Mouse (Mus musculus) ovary, postnatal 36 days (tissue): ENCODE measurements at regions not wholly inside any gene's neighbourhood (a gene's known extent, or its start where the extent isn't known, plus 50 kb on each side); places are given as distances from the start of the nearest gene placed in this dataset.

ENCODE experiments used
- DNase-seq: peaks from one replicate; pipeline ENCODE4 v3.0.0; 2022; ENCODE audit warnings: low spot score, mixed read lengths

DNA sequence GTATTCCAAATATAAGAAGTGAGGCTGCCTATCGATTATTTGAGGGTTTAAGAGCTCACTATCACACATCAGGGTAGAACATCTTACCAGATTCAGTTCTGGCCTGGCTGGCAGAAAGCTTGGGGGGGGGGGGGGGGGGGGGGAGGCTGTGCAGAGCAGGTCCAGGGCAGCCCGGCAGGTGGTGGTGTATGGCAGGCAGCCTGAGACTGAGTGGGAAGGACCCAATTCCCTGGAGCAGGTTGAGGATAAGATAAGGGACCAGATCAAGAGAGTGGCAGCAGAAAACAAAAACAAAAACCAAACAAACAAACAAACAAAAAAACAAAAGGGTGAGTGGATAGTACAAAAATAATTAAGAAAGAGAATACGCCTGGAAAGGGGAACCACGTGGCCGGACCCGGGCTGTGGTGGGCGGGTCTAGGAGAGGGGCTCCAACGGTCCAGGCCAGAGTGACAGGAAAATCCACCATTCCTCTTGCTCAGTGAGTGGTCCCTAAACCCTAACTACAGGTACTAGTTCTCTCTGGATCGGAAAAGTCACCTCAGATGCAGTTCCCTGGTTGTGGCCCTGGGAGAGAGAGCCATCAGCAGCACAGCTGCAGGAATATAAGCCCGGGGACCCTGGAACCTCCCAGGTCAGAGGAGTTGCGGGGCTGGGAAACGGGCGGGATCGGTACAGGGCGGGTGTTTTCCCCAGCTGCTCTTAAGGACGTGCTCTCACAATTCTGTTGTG lies 73.3 kb downstream of the Vmn2r112 start:
- peak; percentile 42 for DNase-seq
